8 mouse cellular contexts compared by ENCODE assay signal in the genomic region with DNA sequence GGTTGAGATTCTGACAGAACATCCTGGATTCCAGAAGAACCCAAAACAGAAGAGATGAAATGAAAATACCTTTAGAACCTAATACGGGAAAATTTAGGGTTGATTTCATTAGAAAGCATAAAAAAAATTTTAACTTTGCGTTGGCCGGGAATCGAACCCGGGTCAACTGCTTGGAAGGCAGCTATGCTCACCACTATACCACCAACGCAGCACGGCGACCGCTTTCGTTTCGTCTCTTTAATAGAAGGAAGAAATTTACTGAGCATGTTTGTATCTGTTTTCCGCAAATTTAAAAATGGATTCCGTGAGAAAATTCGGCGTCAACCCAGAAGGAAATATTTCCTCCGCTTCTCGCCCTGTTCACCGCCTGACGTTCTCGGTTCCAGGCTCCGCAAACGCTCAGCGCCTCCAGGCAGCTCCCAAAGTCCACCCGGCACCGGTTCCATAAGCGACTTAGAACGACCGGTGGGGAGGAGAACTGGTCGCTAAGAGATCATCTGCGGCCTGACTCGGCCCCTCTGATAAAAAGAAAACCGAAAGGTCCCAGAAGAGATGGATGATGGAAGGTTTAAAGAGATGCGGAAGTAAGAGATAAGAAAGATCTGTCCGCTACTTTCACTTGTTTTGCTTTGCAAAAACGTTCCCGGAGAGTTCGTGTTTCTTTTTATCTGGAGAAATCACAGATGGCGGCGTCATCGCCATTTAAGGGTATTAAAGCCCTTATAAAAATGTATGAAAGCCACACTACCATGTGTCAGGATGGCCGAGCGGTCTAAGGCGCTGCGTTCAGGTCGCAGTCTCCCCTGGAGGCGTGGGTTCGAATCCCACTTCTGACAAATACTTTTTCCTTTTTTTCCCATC. TPM values are rescaled to one million over a fixed set of nuclear protein-coding genes. Genes with fewer than 3 reads are reported as not detected.
A peak's percentile ranks its signal among the peaks of the same experiment; 100 is the strongest.
DNase-seq lines count a peak whose midpoint lies in the region; ATAC-seq lines count a peak whose summit lies in the region.

No protein-coding gene starts in this region.

- 0 out of 2 replicates have a peak, but pooled peaks cover 6% of the 10 kb centered on the region for H3K27me3 ChIP-seq in hindbrain, embryonic 15.5 days

- no peaks in the 10 kb centered on the region for H3K9me3 ChIP-seq in hindbrain, embryonic 15.5 days

- DNase-seq in R1 (ENCODE audit: low read depth, low spot score), result peak; percentile 71
- DNase-seq in cerebellum, postnatal 36 days, result peak; percentile 78 to 88
- DNase-seq in frontal cortex, postnatal 36 days (ENCODE audit: low spot score in 2 of 2), result peak; percentile 87 to 92
- peak; percentile 77 for DNase-seq in left cerebral cortex, adult 11 months (ENCODE audit: low spot score)
- peak; percentile 93 for DNase-seq in lung, postnatal 36 days
- peak; percentile 92 for DNase-seq in retina, embryonic 14.5 days (ENCODE audit: low spot score)
- peak; percentile 83 for DNase-seq in thymus, postnatal 4 days

- peak; percentile 81 for ATAC-seq in hindbrain, embryonic 15.5 days (ENCODE audit: low FRiP score, low read depth)

- peaks cover 22% of the 10 kb centered on the region for H3K4me1 ChIP-seq in hindbrain, embryonic 15.5 days (replicated peaks)

- peak overlapping the region; percentile 92 for H3K9ac ChIP-seq in hindbrain, embryonic 15.5 days

- no peaks in the 10 kb centered on the region for H3K36me3 ChIP-seq in hindbrain, embryonic 15.5 days

- peak overlapping the region; percentile 99 for H3K4me3 ChIP-seq in hindbrain, embryonic 15.5 days

- peak overlapping the region; percentile 55 for H3K4me2 ChIP-seq in hindbrain, embryonic 15.5 days

- H3K27ac ChIP-seq in hindbrain, embryonic 15.5 days (replicated peaks), result peak overlapping the region; percentile 93

- under 1% methylated on average over 47 of the region's 47 CpGs for WGBS in hindbrain, embryonic 15.5 days

RNA-seq across cellular contexts. Expression of gene Fcgr4, which starts 19.4 kb away (rescaled TPM):
- 0.27 and 1.0 TPM in 2 replicates for polyA plus RNA-seq in hindbrain, embryonic 15.5 days (2015; fragmentation: Nextera tagmentation; extraction: Ambion mirVana)

RNA-seq across cellular contexts. Expression of gene Fcgr3, which starts 26.6 kb away (rescaled TPM):
- 9.6 and 12.3 TPM in 2 replicates for polyA plus RNA-seq in hindbrain, embryonic 15.5 days (2015; fragmentation: Nextera tagmentation; extraction: Ambion mirVana)

Comparison
In these comparisons a context has a peak if more than half of its experiments do, and no peak if none do; other contexts are left out.
1. Peak in every context shown above with its lines: DNase-seq, ATAC-seq, H3K4me3 ChIP-seq and H3K27ac ChIP-seq.